Mouse (Mus musculus) olfactory bulb, adult 2 months (tissue): ENCODE results near the gene Ppp2r5d. TPM values are rescaled to one million over a fixed set of nuclear protein-coding genes. Genes with fewer than 3 reads are reported as not detected.

Source experiments
- H3K27ac ChIP-seq: fragments of 200-500 bp; 2 replicates; pipeline ENCODE4 v1.5.1; 2012; ENCODE audit warnings: low read depth, low read length; ENCODE audit not compliant: insufficient read depth
- H3K4me1 ChIP-seq: fragments of 200-500 bp; 2 replicates; pipeline ENCODE4 v1.6.1; 2012; ENCODE audit warnings: low read length; ENCODE audit not compliant: control insufficient read depth, insufficient read depth
- H3K4me3 ChIP-seq: fragments of 200-500 bp; 2 replicates; pipeline ENCODE4 v1.5.1; 2012; ENCODE audit warnings: mild to moderate bottlenecking, low read depth, low read length, moderate library complexity; ENCODE audit not compliant: insufficient read depth
- CTCF ChIP-seq: fragments of 200-500 bp; IDR thresholded peaks from 2 replicates; pipeline ENCODE4 v1.5.1; 2012; ENCODE audit warnings: low read depth, mild to moderate bottlenecking, low read length, moderate library complexity; ENCODE audit not compliant: insufficient read depth
- POLR2A ChIP-seq: fragments of 200-500 bp; IDR thresholded peaks from 2 replicates; pipeline ENCODE4 v1.6.1; 2012; ENCODE audit warnings: mild to moderate bottlenecking, low read depth, low read length, moderate library complexity; ENCODE audit not compliant: insufficient read depth
- WGBS: fragments of 180-500 bp; shearing (Covaris S2); methylation state at CpG from one replicate; pipeline ENCODE4 v1.1.7; 2018; 5-methylcytosine and 5-hydroxymethylcytosine counted together
- polyA plus RNA-seq: library from polyadenylated mRNA; stranded (reverse); fragments of >200 nt; gene quantifications from 2 replicates; pipeline ENCODE4 v1.2.4, GENCODE M21; 2012; ENCODE audit warnings: low replicate concordance; ENCODE audit not compliant: missing spikeins, insufficient read depth, insufficient read length

The Ppp2r5d gene
- polyA plus RNA-seq, 1 experiment = not detected

DNA sequence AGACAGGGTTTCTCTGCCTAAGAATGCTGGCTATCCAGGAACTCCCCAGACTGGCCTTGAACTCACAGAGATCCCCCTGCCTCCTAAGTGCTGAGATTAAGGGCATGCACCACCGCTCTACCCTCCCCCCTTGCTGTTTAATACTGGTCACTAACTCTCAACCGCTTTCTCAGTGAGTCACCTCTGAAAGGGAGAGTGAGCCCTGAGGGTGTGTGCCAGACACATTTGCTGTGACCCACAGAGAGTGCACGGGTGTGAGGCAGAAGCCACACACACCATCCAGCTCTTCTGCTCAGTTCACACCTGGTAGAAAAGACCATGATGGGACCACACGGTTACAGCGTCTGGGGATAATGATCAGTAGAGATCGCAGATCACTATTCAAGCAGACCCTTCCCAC, 6.4 kb downstream of the Ppp2r5d start:
- 85% methylated on average over 6 of the region's 6 CpGs for WGBS
- H3K27ac ChIP-seq = no peak overlapping the region
- no peak overlapping the region for H3K4me3 ChIP-seq
- H3K4me1 ChIP-seq = peaks cover 27% of the 10 kb centered on the region
- no peak for TF ChIP-seq CTCF
- no peak for TF ChIP-seq POLR2A

GRCm38 (mm10) chr17:46694517-46695063, 10.3 kb downstream of the Ppp2r5d start:
- 83% methylated on average over 1 of the region's 1 CpGs for WGBS
- TF ChIP-seq CTCF (no peak), POLR2A (no peak)
- no peak overlapping the region for H3K27ac ChIP-seq

GRCm38 (mm10) chr17:46691390-46691789, 13.5 kb downstream of the Ppp2r5d start:
- no peak for TF ChIP-seq POLR2A
- no peak for TF ChIP-seq CTCF
- 91% methylated on average over 2 of the region's 2 CpGs for WGBS
- Histone ChIP-seq H3K4me3 (no peak overlapping the region), H3K4me1 (no peaks in the 10 kb centered on the region), H3K27ac (no peak overlapping the region)

More at GRCm38 (mm10) chr17:46694517-46695063, 10.3 kb downstream of the Ppp2r5d start:
- Histone ChIP-seq H3K4me3 (no peak overlapping the region), H3K4me1 (no peaks in the 10 kb centered on the region)

DNA sequence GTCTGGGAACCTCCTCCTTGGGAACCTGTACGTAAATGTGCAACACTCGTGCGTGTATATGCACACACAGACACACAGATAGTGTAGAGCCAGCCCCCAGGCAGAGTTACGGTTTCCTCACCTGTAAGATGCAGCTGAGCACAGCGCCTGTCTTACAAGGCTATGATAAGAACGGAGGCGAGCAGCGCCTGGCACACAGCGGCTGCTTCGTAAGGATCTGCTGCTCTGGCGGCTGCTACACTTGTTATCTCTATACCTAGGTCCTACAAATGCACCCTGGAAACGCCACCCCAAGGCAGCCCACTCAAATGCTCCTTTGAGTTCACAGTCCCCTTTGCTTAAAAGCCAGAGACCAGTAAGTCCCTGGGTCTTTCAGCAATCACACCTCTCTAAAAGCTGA, 14.2 kb downstream of the Ppp2r5d start:
- Histone ChIP-seq H3K4me3 (no peak overlapping the region), H3K4me1 (no peaks in the 10 kb centered on the region), H3K27ac (no peak overlapping the region)
- WGBS = 94% methylated on average over 12 of the region's 12 CpGs
- TF ChIP-seq POLR2A (no peak), CTCF (no peak)

GRCm38 (mm10) chr17:46685913-46686312, 19.0 kb downstream of the Ppp2r5d start:
- TF ChIP-seq POLR2A = no peak
- no peak overlapping the region for H3K27ac ChIP-seq
- H3K4me3 ChIP-seq = no peak overlapping the region
- 89% methylated on average over 6 of the region's 6 CpGs for whole genome bisulfite sequencing
- peaks cover 8% of the 10 kb centered on the region for H3K4me1 ChIP-seq

GRCm38 (mm10) chr17:46682654-46683389, 22.1 kb downstream of the Ppp2r5d start:
- H3K4me1 ChIP-seq = peaks cover 21% of the 10 kb centered on the region
- TF ChIP-seq POLR2A (no peak), CTCF (no peak)
- H3K4me3 ChIP-seq = no peak overlapping the region
- no peak overlapping the region for H3K27ac ChIP-seq
- WGBS = 72% methylated on average over 16 of the region's 16 CpGs

DNA sequence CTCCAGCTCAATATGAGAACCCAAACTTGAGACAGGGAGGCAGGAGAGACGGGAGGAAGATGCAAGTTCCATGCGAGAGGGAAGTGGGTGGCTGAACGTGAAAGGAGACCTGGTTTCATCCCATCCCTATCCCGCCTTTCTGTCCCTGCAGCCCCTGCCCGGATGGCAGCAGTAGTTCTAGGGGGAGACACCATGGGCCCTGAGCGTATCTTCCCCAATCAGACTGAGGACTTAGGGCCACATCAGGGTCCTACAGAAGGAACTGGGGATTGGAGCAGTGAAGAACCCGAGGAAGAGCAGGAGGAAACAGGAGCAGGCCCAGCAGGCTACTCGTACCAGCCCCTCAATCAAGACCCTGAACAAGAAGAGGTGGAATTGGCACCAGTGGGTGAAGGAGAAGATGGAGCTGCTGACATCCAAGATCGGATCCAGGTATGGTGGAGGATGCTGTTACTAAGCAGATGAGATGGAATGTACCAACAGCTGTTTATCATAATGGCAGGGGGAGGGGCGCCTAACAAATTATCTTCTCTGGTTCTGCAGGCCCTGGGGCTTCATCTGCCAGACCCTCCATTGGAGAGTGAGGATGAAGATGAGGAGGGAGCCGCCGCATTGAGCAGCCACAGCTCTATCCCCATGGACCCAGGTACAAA, 23.3 kb downstream of the Ppp2r5d start:
- no peak for TF ChIP-seq POLR2A
- TF ChIP-seq CTCF = no peak
- no peak overlapping the region for H3K27ac ChIP-seq
- peaks cover 23% of the 10 kb centered on the region for H3K4me1 ChIP-seq
- WGBS = 23% methylated on average over 12 of the region's 12 CpGs
- H3K4me3 ChIP-seq = peak overlapping the region; percentile 63

- Histone ChIP-seq H3K4me3 (peak within 1 kb of the TSS; percentile 99), H3K27ac (no peak within 1 kb of the TSS; the same call in 1 of the 2 replicates)
- WGBS = under 1% methylated on average over 49 of the region's 49 CpGs
These were observed 24.0 kb downstream of the Ppp2r5d start, which contains the start of gene Klhdc3 for GRCm38 (mm10) chr17:46680760-46681373. TSS of gene Klhdc3 (minus strand) at chr17:46680914.

More at GRCm38 (mm10) chr17:46680760-46681373, 24.0 kb downstream of the Ppp2r5d start, which contains the start of gene Klhdc3:
- H3K4me1 ChIP-seq = peaks cover 23% of the 10 kb centered on the region
- TF ChIP-seq POLR2A (peak; percentile 31; the same call in 1 of the 2 replicates), CTCF (no peak)
